Mouse (Mus musculus): Measurements from ENCODE around the gene Fbxl15.

The Fbxl15 gene

GRCm38 (mm10) chr19:46328081-46329030, at the start of gene Fbxl15:
Gene Fbxl15 (plus strand): TSS chr19:46328184.
- DNase-seq (ENCODE audit: low spot score in 2 of 2), result peak; percentile 93

GRCm38 (mm10) chr19:46282081-46282849, 45.7 kb upstream of the Fbxl15 start:
- DNase-seq (ENCODE audit: low spot score in 2 of 2), result no peak

- no peak for DNase-seq (ENCODE audit: low spot score in 2 of 2)
Observed at GRCm38 (mm10) chr19:46284686-46285085, 43.3 kb upstream of the Fbxl15 start.

GRCm38 (mm10) chr19:46285631-46286030, 42.4 kb upstream of the Fbxl15 start:
- DNase-seq (ENCODE audit: low spot score in 2 of 2), result no peak

- no peak for DNase-seq (ENCODE audit: low spot score in 2 of 2)
Observed at GRCm38 (mm10) chr19:46286047-46286446, 41.9 kb upstream of the Fbxl15 start.

- DNase-seq (ENCODE audit: low spot score in 2 of 2), result no peak
Observed at GRCm38 (mm10) chr19:46286926-46287325, 41.1 kb upstream of the Fbxl15 start.

- no peak for DNase-seq (ENCODE audit: low spot score in 2 of 2)
Observed at GRCm38 (mm10) chr19:46287566-46287965, 40.4 kb upstream of the Fbxl15 start.

GRCm38 (mm10) chr19:46290535-46291105, 37.4 kb upstream of the Fbxl15 start:
- DNase-seq (ENCODE audit: low spot score in 2 of 2), result no peak

GRCm38 (mm10) chr19:46296938-46297337, 31.0 kb upstream of the Fbxl15 start:
- DNase-seq (ENCODE audit: low spot score in 2 of 2), result no peak

GRCm38 (mm10) chr19:46300294-46301045, 27.5 kb upstream of the Fbxl15 start:
- DNase-seq (ENCODE audit: low spot score in 2 of 2), result no peak

- DNase-seq (ENCODE audit: low spot score in 2 of 2), result no peak
Observed at GRCm38 (mm10) chr19:46302551-46302950, 25.4 kb upstream of the Fbxl15 start.

- DNase-seq (ENCODE audit: low spot score in 2 of 2), result no peak
Observed at GRCm38 (mm10) chr19:46303251-46304215, 24.5 kb upstream of the Fbxl15 start.

GRCm38 (mm10) chr19:46304216-46304841, 23.7 kb upstream of the Fbxl15 start, which contains the start of gene Nfkb2:
Gene Nfkb2 (plus strand): TSS chr19:46304320.
- DNase-seq (ENCODE audit: low spot score in 2 of 2), result peak in 1 of 2 experiments; percentile 79

- no peak for DNase-seq (ENCODE audit: low spot score in 2 of 2)
Observed at GRCm38 (mm10) chr19:46304908-46305333, 23.1 kb upstream of the Fbxl15 start.

- no peak for DNase-seq (ENCODE audit: low spot score in 2 of 2)
Observed at GRCm38 (mm10) chr19:46305432-46306267, 22.3 kb upstream of the Fbxl15 start.

GRCm38 (mm10) chr19:46306268-46306610, 21.7 kb upstream of the Fbxl15 start:
- no peak for DNase-seq (ENCODE audit: low spot score in 2 of 2)

- DNase-seq (ENCODE audit: low spot score in 2 of 2), result no peak
Observed at GRCm38 (mm10) chr19:46306751-46307289, 21.2 kb upstream of the Fbxl15 start.

- no peak for DNase-seq (ENCODE audit: low spot score in 2 of 2)
Observed at GRCm38 (mm10) chr19:46307781-46308180, 20.2 kb upstream of the Fbxl15 start.

- no peak for DNase-seq (ENCODE audit: low spot score in 2 of 2)
Observed at GRCm38 (mm10) chr19:46308303-46308702, 19.7 kb upstream of the Fbxl15 start.
